Mouse (Mus musculus) MEL (cell line): ENCODE measurements around the gene Gemin7. TPM values are rescaled to one million over a fixed set of nuclear protein-coding genes. Genes with fewer than 3 reads are reported as not detected.

Experiments used
- DNase-seq: peaks from one replicate; pipeline ENCODE4 v3.0.0; 2011; ENCODE audit warnings: low read depth, low spot score
- H3K27ac ChIP-seq: 2 replicates; pipeline ENCODE4 v1.5.1; 2012; ENCODE audit warnings: low read depth, mild to moderate bottlenecking, control low read depth, low read length, moderate library complexity; ENCODE audit not compliant: control insufficient read depth
- H3K27me3 ChIP-seq, 2 experiments: fragments of 150-350 bp in 1 of 2; sonication (generic) in 1 of 2; 2 replicates each; pipeline ENCODE4 v1.6.1; 2012; ENCODE audit warnings: low read length in 2 of 2, mild to moderate bottlenecking in 2 of 2, improper control_type of control experiment in 1 of 2, moderate library complexity in 1 of 2; ENCODE audit not compliant: insufficient read depth in 2 of 2, control insufficient read depth in 1 of 2
- H3K36me3 ChIP-seq, 2 experiments: 2 replicates each; pipeline ENCODE4 v1.6.1; 2012 to 2014; ENCODE audit warnings: low read length in 2 of 2, improper control_type of control experiment in 1 of 2, inconsistent platforms in 1 of 2, mild to moderate bottlenecking in 1 of 2; ENCODE audit not compliant: insufficient read depth in 2 of 2, control insufficient read depth in 1 of 2
- H3K4me1 ChIP-seq, 2 experiments: fragments of 150-350 bp in 1 of 2; sonication (generic) in 1 of 2; 2 replicates each; pipeline ENCODE4 v1.6.1; 2012; ENCODE audit warnings: low read length in 2 of 2, improper control_type of control experiment in 1 of 2, mild to moderate bottlenecking in 1 of 2; ENCODE audit not compliant: insufficient read depth in 2 of 2, control insufficient read depth in 1 of 2
- H3K4me3 ChIP-seq, 2 experiments: fragments of 150-350 bp in 1 of 2; sonication (generic) in 1 of 2; 2 replicates each; pipeline ENCODE4 v1.5.1; 2012; ENCODE audit warnings: low read depth in 2 of 2, low read length in 2 of 2, mild to moderate bottlenecking in 2 of 2, moderate library complexity in 2 of 2, control low read depth in 1 of 2, improper control_type of control experiment in 1 of 2; ENCODE audit not compliant: control insufficient read depth in 1 of 2, insufficient read depth in 1 of 2
- H3K79me2 ChIP-seq: 2 replicates; pipeline ENCODE4 v1.6.1; 2012; ENCODE audit warnings: mild to moderate bottlenecking, low read length, moderate library complexity; ENCODE audit not compliant: control insufficient read depth, poor library complexity, insufficient read depth
- H3K9ac ChIP-seq: 2 replicates; pipeline ENCODE4 v1.6.1; 2012; ENCODE audit warnings: low read depth, mild to moderate bottlenecking, control low read depth, low read length, moderate library complexity; ENCODE audit not compliant: control insufficient read depth, poor library complexity, severe bottlenecking
- H3K9me3 ChIP-seq: fragments of 150-350 bp; sonication (generic); replicated peaks from 2 replicates; pipeline ENCODE4 v1.6.1; 2012; ENCODE audit warnings: mild to moderate bottlenecking, low read length, improper control_type of control experiment, moderate library complexity; ENCODE audit not compliant: insufficient read depth
- CHD2 ChIP-seq: IDR thresholded peaks from 2 replicates; pipeline ENCODE4 v1.6.1; 2011; ENCODE audit warnings: low read length, improper control_type of control experiment
- CTCF ChIP-seq, 3 experiments: IDR thresholded peaks in 2 of 3; conservative IDR thresholded peaks in 1 of 3; 2 replicates each; pipeline ENCODE4 v1.5.1; 2011 to 2012; ENCODE audit warnings: low read length in 3 of 3, low read depth in 2 of 3, mild to moderate bottlenecking in 2 of 3, improper control_type of control experiment in 1 of 3, inconsistent platforms in 1 of 3, mixed read lengths in 1 of 3, moderate library complexity in 1 of 3; ENCODE audit not compliant: control insufficient read depth in 1 of 3, insufficient read depth in 1 of 3, poor library complexity in 1 of 3, severe bottlenecking in 1 of 3
- GABPA ChIP-seq: IDR thresholded peaks from 2 replicates; pipeline ENCODE4 v1.6.1; 2012; ENCODE audit warnings: low read depth, mild to moderate bottlenecking, inconsistent platforms, low read length, improper control_type of control experiment, moderate library complexity
- JUND ChIP-seq: IDR thresholded peaks from 2 replicates; pipeline ENCODE4 v1.6.1; 2011; ENCODE audit warnings: low read depth, mild to moderate bottlenecking, improper control_type of control experiment, low read length
- MYC ChIP-seq: IDR thresholded peaks from 2 replicates; pipeline ENCODE4 v1.6.1; 2011; ENCODE audit warnings: low read depth, mild to moderate bottlenecking, low read length, improper control_type of control experiment, moderate library complexity
- POLR2A ChIP-seq, 2 experiments: IDR thresholded peaks; 2 replicates each; pipeline ENCODE4 v1.6.1; 2011 to 2012; ENCODE audit warnings: low read length in 2 of 2, mild to moderate bottlenecking in 2 of 2, control low read depth in 1 of 2, improper control_type of control experiment in 1 of 2, low read depth in 1 of 2, moderate library complexity in 1 of 2; ENCODE audit not compliant: control insufficient read depth in 1 of 2, insufficient read depth in 1 of 2, poor library complexity in 1 of 2
- SMC3 ChIP-seq: IDR thresholded peaks from 2 replicates; pipeline ENCODE4 v1.6.1; 2011; ENCODE audit warnings: low read depth, low read length, improper control_type of control experiment
- TCF12 ChIP-seq: IDR thresholded peaks from 2 replicates; pipeline ENCODE4 v1.6.1; 2014; ENCODE audit warnings: low read depth, mild to moderate bottlenecking, inconsistent platforms, low read length, improper control_type of control experiment, moderate library complexity
- USF1 ChIP-seq: IDR thresholded peaks from 2 replicates; pipeline ENCODE4 v1.6.1; 2014; ENCODE audit warnings: low read depth, mild to moderate bottlenecking, inconsistent platforms, low read length, improper control_type of control experiment, moderate library complexity
- USF2 ChIP-seq, 2 experiments: IDR thresholded peaks; 2 replicates each; pipeline ENCODE4 v1.6.1; 2011 to 2012; ENCODE audit warnings: improper control_type of control experiment in 2 of 2, low read length in 2 of 2, borderline replicate concordance in 1 of 2, inconsistent platforms in 1 of 2, low read depth in 1 of 2, mild to moderate bottlenecking in 1 of 2; ENCODE audit not compliant: insufficient read depth in 1 of 2
- ZC3H11A ChIP-seq: IDR thresholded peaks from 2 replicates; pipeline ENCODE4 v1.6.1; 2012; ENCODE audit warnings: low read depth, mild to moderate bottlenecking, inconsistent platforms, low read length, improper control_type of control experiment
- ZKSCAN1 ChIP-seq: IDR thresholded peaks from 2 replicates; pipeline ENCODE4 v1.6.1; 2012; ENCODE audit warnings: low read depth, mild to moderate bottlenecking, inconsistent platforms, low read length, improper control_type of control experiment, moderate library complexity
- polyA plus RNA-seq, 2 experiments: library from polyadenylated mRNA; stranded (reverse) in 1 of 2; unstranded in 1 of 2; fragments of >175 nt in 1 of 2; fragments of >200 nt in 1 of 2; gene quantifications; 2 replicates each; pipeline versions ENCODE4 v1.2.1 to v1.2.4; 2012; ENCODE audit warnings: low replicate concordance in 2 of 2, low read depth in 1 of 2; ENCODE audit not compliant: insufficient read length in 2 of 2, insufficient read depth in 1 of 2, missing spikeins in 1 of 2
- total RNA-seq: library from RNA; depleted of rRNA; stranded (reverse); fragments of 300-350 nt; gene quantifications from 2 replicates; pipeline ENCODE4 v1.2.3, GENCODE M21; 2012

Gene Gemin7
- total and polyA plus RNA-seq, 3 experiments, result 58.0 to 78.7 TPM; not detected in 1

GRCm38 (mm10) chr7:19558965-19559364 lies 18.4 kb downstream of the Gemin7 start:
- Histone ChIP-seq H3K4me3 (no peak overlapping the region), H3K79me2 (peaks cover 65% of the 10 kb centered on the region), H3K4me1 (peaks cover 0 to 19% of the 10 kb centered on the region in 2 experiments; a peak in 3 of 4 replicates), H3K36me3 (peaks cover 3 to 10% of the 10 kb centered on the region in 2 experiments; a peak in 3 of 4 replicates), H3K9ac (no peak overlapping the region), H3K27ac (no peak overlapping the region), H3K9me3 (no peaks in the 10 kb centered on the region), H3K27me3 (no peaks in the 10 kb centered on the region)
- DNase-seq, result peak; percentile 61
- TF ChIP-seq USF1, result no peak
- TF ChIP-seq CTCF (IDR thresholded peaks at IDR 0.05 in 2 of 3, conservative IDR thresholded peaks at IDR 0.05 in 1 of 3; ENCODE audit: control insufficient read depth in 1 of 3, insufficient read depth in 1 of 3, low read depth in 2 of 3, low read length in 3 of 3, poor library complexity in 1 of 3, severe bottlenecking in 1 of 3), result peak; percentile 62 to 72 (median 63)

- no peak for TF ChIP-seq ZC3H11A
- TF ChIP-seq, all 39 proteins: peak for 0
- Histone ChIP-seq H3K79me2 (peaks cover 67% of the 10 kb centered on the region), H3K4me1 (peaks cover 0 to 14% of the 10 kb centered on the region in 2 experiments; a peak in 2 of 4 replicates), H3K36me3 (peaks cover 3 to 6% of the 10 kb centered on the region in 2 experiments; a peak in 3 of 4 replicates), H3K9me3 (no peaks in the 10 kb centered on the region), H3K27ac (no peak overlapping the region), H3K27me3 (no peaks in the 10 kb centered on the region), H3K9ac (no peak overlapping the region), H3K4me3 (no peak overlapping the region)
- DNase-seq, result no peak
Observed at GRCm38 (mm10) chr7:19557982-19558900, 19.2 kb downstream of the Gemin7 start.

GRCm38 (mm10) chr7:19557086-19557485 lies 20.3 kb downstream of the Gemin7 start:
- peaks cover 0 to 12% of the 10 kb centered on the region in 2 experiments; a peak in 2 of 4 replicates for H3K4me1 ChIP-seq
- TF ChIP-seq ZC3H11A (no peak), USF2 (IDR thresholded peaks at IDR 0.05; ENCODE audit: borderline replicate concordance in 1 of 2, insufficient read depth in 1 of 2, low read depth in 1 of 2, low read length in 2 of 2) (no peak), MYC (no peak), POLR2A (IDR thresholded peaks at IDR 0.05; ENCODE audit: control insufficient read depth in 1 of 2, insufficient read depth in 1 of 2, low read depth in 1 of 2, low read length in 2 of 2, poor library complexity in 1 of 2) (no peak), CHD2 (no peak), JUND (no peak), GABPA (no peak), TCF12 (no peak), SMC3 (no peak), ZKSCAN1 (no peak)

More at GRCm38 (mm10) chr7:19557086-19557485, 20.3 kb downstream of the Gemin7 start:
- no peak overlapping the region for H3K27ac ChIP-seq
- H3K4me3 ChIP-seq, result no peak overlapping the region
- peaks cover 5 to 6% of the 10 kb centered on the region in 2 experiments; a peak in 3 of 4 replicates for H3K36me3 ChIP-seq
- no peaks in the 10 kb centered on the region for H3K9me3 ChIP-seq
- H3K9ac ChIP-seq, result no peak overlapping the region
- DNase-seq, result no peak
- peaks cover 70% of the 10 kb centered on the region for H3K79me2 ChIP-seq
- no peaks in the 10 kb centered on the region for H3K27me3 ChIP-seq
